Mouse (Mus musculus): ENCODE results near the gene Gpt2. TPM values are rescaled to one million over a fixed set of nuclear protein-coding genes. Genes with fewer than 3 reads are reported as not detected.

The Gpt2 gene
- polyA plus RNA-seq, 1 experiment = 156 TPM

DNA sequence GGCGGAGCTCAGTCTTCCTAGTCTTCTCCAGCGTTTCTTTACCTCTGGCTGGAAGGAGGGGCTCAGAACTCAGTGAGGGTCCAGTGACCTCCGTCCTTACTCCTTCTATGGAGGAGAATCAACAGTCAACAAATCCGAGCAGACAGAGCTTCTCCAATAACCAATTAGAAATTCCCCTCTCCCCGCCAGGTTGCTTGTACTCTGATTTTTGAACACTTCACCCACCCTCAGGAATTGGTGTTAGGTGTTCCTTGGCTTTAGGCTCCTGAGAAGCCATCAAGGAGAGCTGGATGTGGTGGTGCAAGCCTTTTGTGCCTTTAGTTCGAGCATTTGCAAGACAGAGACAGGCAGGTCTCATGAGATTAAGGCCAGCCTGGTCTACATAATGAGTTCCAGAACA, 19.6 kb upstream of the Gpt2 start:
- Histone ChIP-seq H3K36me3 (ENCODE audit: control insufficient read depth, insufficient read depth) (no peaks in the 10 kb centered on the region), H3K27me3 (ENCODE audit: control insufficient read depth, insufficient read depth, insufficient read length) (no peaks in the 10 kb centered on the region), H3K79me2 (ENCODE audit: control insufficient read depth, insufficient read depth) (no peaks in the 10 kb centered on the region), H3ac (ENCODE audit: control insufficient read depth, insufficient read length) (no peak overlapping the region), H3K4me3 (no peak overlapping the region), H3K4me2 (ENCODE audit: low read depth) (no peak overlapping the region)
- TF ChIP-seq CEBPB (IDR thresholded peaks at IDR 0.05; ENCODE audit: insufficient read depth, poor library complexity, severe bottlenecking) (no peak), REST (IDR thresholded peaks at IDR 0.05; ENCODE audit: insufficient read depth, insufficient read length) (no peak)

GRCm38 (mm10) chr8:85473246-85473645, 19.1 kb upstream of the Gpt2 start:
- Histone ChIP-seq H3K36me3 (ENCODE audit: control insufficient read depth, insufficient read depth) (no peaks in the 10 kb centered on the region), H3ac (ENCODE audit: control insufficient read depth, insufficient read length) (no peak overlapping the region)
- TF ChIP-seq MAX (IDR thresholded peaks at IDR 0.05; ENCODE audit: low read depth) (no peak), POLR2AphosphoS2 (IDR thresholded peaks at IDR 0.05; ENCODE audit: insufficient read length, low read depth) (no peak), MYOG (IDR thresholded peaks at IDR 0.05; ENCODE audit: control insufficient read depth in 1 of 3, insufficient read depth in 1 of 3, insufficient read length in 2 of 3, low read depth in 2 of 3) (no peak), E2F4 (IDR thresholded peaks at IDR 0.05; ENCODE audit: insufficient read depth) (no peak), POLR2A (IDR thresholded peaks at IDR 0.05; ENCODE audit: insufficient read length, low read depth) (no peak), REST (IDR thresholded peaks at IDR 0.05; ENCODE audit: insufficient read depth, insufficient read length) (no peak), MYOD1 (IDR thresholded peaks at IDR 0.05; ENCODE audit: control insufficient read depth in 1 of 3, insufficient read length in 2 of 3, low read depth in 2 of 3) (no peak), SRF (IDR thresholded peaks at IDR 0.05; ENCODE audit: control insufficient read depth, insufficient read length, low read depth) (no peak)

GRCm38 (mm10) chr8:85474924-85475323, 17.5 kb upstream of the Gpt2 start:
- TF ChIP-seq SRF (IDR thresholded peaks at IDR 0.05; ENCODE audit: control insufficient read depth, insufficient read length, low read depth) (no peak), USF1 (IDR thresholded peaks at IDR 0.05; ENCODE audit: low read depth) (no peak)
- no peaks in the 10 kb centered on the region for H3K36me3 ChIP-seq (ENCODE audit: control insufficient read depth, insufficient read depth)

More at GRCm38 (mm10) chr8:85473246-85473645, 19.1 kb upstream of the Gpt2 start:
- no peaks in the 10 kb centered on the region for H3K27me3 ChIP-seq (ENCODE audit: control insufficient read depth, insufficient read depth, insufficient read length)
- H3K4me3 ChIP-seq = no peak overlapping the region
- H3K79me2 ChIP-seq (ENCODE audit: control insufficient read depth, insufficient read depth) = no peaks in the 10 kb centered on the region
- H3K4me2 ChIP-seq (ENCODE audit: low read depth) = no peak overlapping the region

DNA sequence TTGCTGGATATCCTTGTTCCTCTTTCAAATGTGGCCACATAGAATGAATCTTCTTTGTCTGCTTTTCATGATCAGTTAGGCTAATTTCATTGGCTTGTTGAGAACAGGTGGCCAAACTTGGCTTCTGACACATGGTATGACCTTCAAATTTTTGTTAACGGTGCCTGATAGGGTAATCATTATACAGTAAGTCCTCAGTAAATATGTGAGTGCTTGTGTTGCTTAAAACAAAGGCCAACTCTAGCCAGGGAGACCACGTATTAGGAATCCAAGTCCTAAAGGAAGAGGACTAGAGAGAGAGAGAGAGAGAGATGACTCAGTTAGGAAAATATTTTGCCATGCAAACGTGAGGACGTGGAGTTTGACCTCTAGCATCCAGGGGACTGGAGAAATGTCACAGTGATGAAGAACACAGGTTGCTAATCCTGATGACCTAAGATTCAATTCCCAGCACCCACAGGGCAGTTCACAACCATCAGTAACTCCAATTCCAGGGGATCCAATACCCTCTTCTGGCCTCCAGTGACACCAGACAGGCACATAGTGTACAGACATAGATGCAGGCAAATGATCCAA, 15.3 kb upstream of the Gpt2 start:
- Histone ChIP-seq H3K27me3 (ENCODE audit: control insufficient read depth, insufficient read depth, insufficient read length) (no peaks in the 10 kb centered on the region), H3K79me2 (ENCODE audit: control insufficient read depth, insufficient read depth) (no peaks in the 10 kb centered on the region), H3K4me3 (no peak overlapping the region), H3K4me2 (ENCODE audit: low read depth) (no peak overlapping the region), H3ac (ENCODE audit: control insufficient read depth, insufficient read length) (no peak overlapping the region), H3K36me3 (ENCODE audit: control insufficient read depth, insufficient read depth) (no peaks in the 10 kb centered on the region)
- TF ChIP-seq TCF3 (IDR thresholded peaks at IDR 0.05; ENCODE audit: insufficient read length, low read depth) (no peak), MAX (IDR thresholded peaks at IDR 0.05; ENCODE audit: low read depth) (no peak), USF1 (IDR thresholded peaks at IDR 0.05; ENCODE audit: low read depth) (no peak)

More at GRCm38 (mm10) chr8:85474924-85475323, 17.5 kb upstream of the Gpt2 start:
- Histone ChIP-seq H3K79me2 (ENCODE audit: control insufficient read depth, insufficient read depth) (no peaks in the 10 kb centered on the region), H3K4me2 (ENCODE audit: low read depth) (no peak overlapping the region), H3ac (ENCODE audit: control insufficient read depth, insufficient read length) (no peak overlapping the region), H3K4me3 (no peak overlapping the region), H3K27me3 (ENCODE audit: control insufficient read depth, insufficient read depth, insufficient read length) (no peaks in the 10 kb centered on the region)

DNA sequence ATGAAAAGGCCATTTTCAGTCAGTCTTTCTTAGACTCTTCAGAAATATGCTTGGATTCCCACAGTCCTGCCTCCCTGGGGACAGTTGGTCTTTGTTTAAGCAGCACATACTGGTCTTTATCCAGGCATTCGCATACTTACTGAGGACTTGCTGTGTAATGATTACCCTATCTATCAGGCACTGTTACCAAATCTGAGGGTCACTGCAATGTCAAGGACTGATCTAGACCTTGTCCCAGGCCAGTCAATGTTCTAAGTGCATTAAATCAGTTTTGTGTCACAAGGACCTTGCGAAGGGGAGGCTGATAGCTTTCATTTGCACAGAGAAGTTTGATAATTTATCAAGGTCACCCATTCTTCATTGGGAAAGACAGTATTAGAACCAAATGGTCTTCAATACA, 14.0 kb upstream of the Gpt2 start:
- Histone ChIP-seq H3K4me3 (no peak overlapping the region), H3K27me3 (ENCODE audit: control insufficient read depth, insufficient read depth, insufficient read length) (no peaks in the 10 kb centered on the region), H3K79me2 (ENCODE audit: control insufficient read depth, insufficient read depth) (no peaks in the 10 kb centered on the region), H3K36me3 (ENCODE audit: control insufficient read depth, insufficient read depth) (no peaks in the 10 kb centered on the region), H3ac (ENCODE audit: control insufficient read depth, insufficient read length) (no peak overlapping the region), H3K4me2 (ENCODE audit: low read depth) (no peak overlapping the region)
- TF ChIP-seq TCF12 (IDR thresholded peaks at IDR 0.05; ENCODE audit: insufficient read depth, poor library complexity, severe bottlenecking) = no peak
- TF ChIP-seq CEBPB (IDR thresholded peaks at IDR 0.05; ENCODE audit: insufficient read depth, poor library complexity, severe bottlenecking) = no peak
- no peak for TF ChIP-seq E2F4 (IDR thresholded peaks at IDR 0.05; ENCODE audit: insufficient read depth)
- TF ChIP-seq MYOD1 (IDR thresholded peaks at IDR 0.05; ENCODE audit: control insufficient read depth in 1 of 3, insufficient read length in 2 of 3, low read depth in 2 of 3) = no peak

DNA sequence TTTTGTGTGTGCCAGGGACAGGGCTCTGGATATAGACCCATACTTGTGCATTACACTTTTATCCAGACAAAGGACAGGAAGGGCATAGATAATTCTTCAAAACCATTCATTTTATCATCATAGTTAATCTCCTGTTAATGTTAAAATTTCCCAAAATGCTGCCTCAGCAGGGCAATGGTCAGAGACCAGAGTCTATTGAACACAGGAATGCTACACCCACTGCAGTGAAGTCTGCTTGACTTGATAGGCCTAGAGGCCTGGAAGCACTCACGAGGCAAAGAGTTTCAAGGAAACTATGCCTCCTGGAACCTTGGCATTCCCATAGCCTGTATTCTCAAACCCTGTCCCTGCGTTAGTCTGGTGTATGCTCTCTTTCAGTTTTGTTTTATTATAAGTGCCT, 12.7 kb upstream of the Gpt2 start:
- Histone ChIP-seq H3ac (ENCODE audit: control insufficient read depth, insufficient read length) (no peak overlapping the region), H3K27me3 (ENCODE audit: control insufficient read depth, insufficient read depth, insufficient read length) (no peaks in the 10 kb centered on the region), H3K4me2 (ENCODE audit: low read depth) (no peak overlapping the region), H3K79me2 (ENCODE audit: control insufficient read depth, insufficient read depth) (no peaks in the 10 kb centered on the region), H3K4me3 (no peak overlapping the region), H3K36me3 (ENCODE audit: control insufficient read depth, insufficient read depth) (no peaks in the 10 kb centered on the region)
- TF ChIP-seq TCF12 (IDR thresholded peaks at IDR 0.05; ENCODE audit: insufficient read depth, poor library complexity, severe bottlenecking) (no peak), MAX (IDR thresholded peaks at IDR 0.05; ENCODE audit: low read depth) (no peak), TCF3 (IDR thresholded peaks at IDR 0.05; ENCODE audit: insufficient read length, low read depth) (no peak), USF1 (IDR thresholded peaks at IDR 0.05; ENCODE audit: low read depth) (no peak), MYOG (IDR thresholded peaks at IDR 0.05; ENCODE audit: control insufficient read depth in 1 of 3, insufficient read depth in 1 of 3, insufficient read length in 2 of 3, low read depth in 2 of 3) (no peak), CEBPB (IDR thresholded peaks at IDR 0.05; ENCODE audit: insufficient read depth, poor library complexity, severe bottlenecking) (no peak), POLR2A (IDR thresholded peaks at IDR 0.05; ENCODE audit: insufficient read length, low read depth) (no peak), REST (IDR thresholded peaks at IDR 0.05; ENCODE audit: insufficient read depth, insufficient read length) (no peak), E2F4 (IDR thresholded peaks at IDR 0.05; ENCODE audit: insufficient read depth) (no peak)
